Mouse (Mus musculus): Measurements from ENCODE around the gene Pet117. TPM values are rescaled to one million over a fixed set of nuclear protein-coding genes. Genes with fewer than 3 reads are reported as not detected.

The Pet117 gene
- total and polyA plus RNA-seq, 3 experiments = 14.5 TPM; not detected in 2

GRCm38 (mm10) chr2:144330960-144331371, 37.8 kb upstream of the Pet117 start:
- Histone ChIP-seq H3K27ac (ENCODE audit: insufficient read depth, low read depth) (no peak overlapping the region), H3K79me2 (replicated peaks; ENCODE audit: control insufficient read depth, extremely low read depth, insufficient read depth, poor library complexity, severe bottlenecking) (no peaks in the 10 kb centered on the region), H3K36me3 (replicated peaks in 1 of 2; ENCODE audit: control insufficient read depth in 1 of 2, insufficient read depth in 1 of 2, low read length in 1 of 2) (no peaks in the 10 kb centered on the region), H3K9me3 (replicated peaks; ENCODE audit: low read length) (peaks cover 17% of the 10 kb centered on the region), H3K4me1 (ENCODE audit: control insufficient read depth in 1 of 2, insufficient read depth in 2 of 2) (no peaks in the 10 kb centered on the region), H3K4me3 (replicated peaks in 1 of 3; ENCODE audit: low read depth in 2 of 3, low read length in 2 of 3, poor library complexity in 1 of 3) (peak overlapping the region in 1 of 3 experiments; percentile 46), H3K4me2 (ENCODE audit: insufficient read depth, low read depth, poor library complexity, severe bottlenecking) (peak overlapping the region; percentile 52), H3K9ac (ENCODE audit: insufficient read depth, low read depth) (no peak overlapping the region), H3K27me3 (replicated peaks) (no peaks in the 10 kb centered on the region)
- in situ Hi-C loops (cut with MboI; ENCODE audit: low pct_ligation_motif_present, low pct_unique_long_range_greater_than_20kb, low sequenced_read_pairs) = no loop called here
- no peak for DNase-seq (ENCODE audit: extremely low read depth)
- dilution Hi-C loops (cut with MboI; ENCODE audit: extremely low pct_ligation_motif_present, extremely low pct_unique_long_range_greater_than_20kb, low sequenced_read_pairs) = no loop called here
- TF ChIP-seq CHD1 (IDR thresholded peaks at IDR 0.05; ENCODE audit: low read depth, low read length) (no peak), USF2 (conservative IDR thresholded peaks at IDR 0.05; ENCODE audit: low read depth, low read length) (no peak), CHD2 (IDR thresholded peaks at IDR 0.05; ENCODE audit: low read length) (no peak), GABPA (IDR thresholded peaks at IDR 0.05; ENCODE audit: insufficient replicate concordance, low read depth, low read length) (no peak), POLR2AphosphoS2 (IDR thresholded peaks at IDR 0.05; ENCODE audit: low read depth, low read length) (no peak), MYC (IDR thresholded peaks at IDR 0.05; ENCODE audit: low read depth, low read length) (no peak), ZMIZ1 (IDR thresholded peaks at IDR 0.05; ENCODE audit: low read depth, low read length) (no peak), SIN3A (IDR thresholded peaks at IDR 0.05; ENCODE audit: low read length) (no peak), NRF1 (IDR thresholded peaks at IDR 0.05; ENCODE audit: low read depth, low read length) (no peak), MEF2A (IDR thresholded peaks at IDR 0.05; ENCODE audit: borderline replicate concordance, low read depth, low read length) (no peak), TCF12 (IDR thresholded peaks at IDR 0.05; ENCODE audit: low read depth, low read length) (no peak), JUN (IDR thresholded peaks at IDR 0.05; ENCODE audit: insufficient read depth, low read depth, low read length) (no peak), UBTF (IDR thresholded peaks at IDR 0.05; ENCODE audit: low read depth, low read length) (no peak), MAX (IDR thresholded peaks at IDR 0.05; ENCODE audit: low read length) (no peak), MAFK (IDR thresholded peaks at IDR 0.05; ENCODE audit: insufficient replicate concordance, low read length) (no peak), IRF4 (IDR thresholded peaks at IDR 0.05; ENCODE audit: low read depth, low read length) (no peak), RCOR1 (conservative IDR thresholded peaks at IDR 0.05; ENCODE audit: low read depth, low read length) (no peak), ZKSCAN1 (IDR thresholded peaks at IDR 0.05; ENCODE audit: borderline replicate concordance, low read depth, low read length) (no peak)

GRCm38 (mm10) chr2:144331401-144332302, 37.1 kb upstream of the Pet117 start, which contains the start of gene Ovol2:
Gene Ovol2 (minus strand): TSS chr2:144332146.
- Histone ChIP-seq H3K9ac (ENCODE audit: insufficient read depth, low read depth) (no peak within 1 kb of the TSS), H3K9me3 (replicated peaks; ENCODE audit: low read length) (peaks cover 17% of the 10 kb centered on the region), H3K4me3 (replicated peaks in 1 of 3; ENCODE audit: low read depth in 2 of 3, low read length in 2 of 3, poor library complexity in 1 of 3) (peak within 1 kb of the TSS in 1 of 3 experiments; percentile 46), H3K27me3 (replicated peaks) (no peaks in the 10 kb centered on the region), H3K27ac (ENCODE audit: insufficient read depth, low read depth) (no peak within 1 kb of the TSS), H3K79me2 (replicated peaks; ENCODE audit: control insufficient read depth, extremely low read depth, insufficient read depth, poor library complexity, severe bottlenecking) (no peaks in the 10 kb centered on the region), H3K4me1 (ENCODE audit: control insufficient read depth in 1 of 2, insufficient read depth in 2 of 2) (peaks cover 1 to 3% of the 10 kb centered on the region in 2 experiments; a peak in 3 of 4 replicates), H3K4me2 (ENCODE audit: insufficient read depth, low read depth, poor library complexity, severe bottlenecking) (peak within 1 kb of the TSS; percentile 52), H3K36me3 (replicated peaks in 1 of 2; ENCODE audit: control insufficient read depth in 1 of 2, insufficient read depth in 1 of 2, low read length in 1 of 2) (no peaks in the 10 kb centered on the region)
- TF ChIP-seq PAX5 (IDR thresholded peaks at IDR 0.05; ENCODE audit: low read length) = no peak
- TF ChIP-seq ZNF384 (IDR thresholded peaks at IDR 0.05; ENCODE audit: low read depth, low read length) = no peak
- TF ChIP-seq IRF4 (IDR thresholded peaks at IDR 0.05; ENCODE audit: low read depth, low read length) = no peak
- no peak for TF ChIP-seq GABPA (IDR thresholded peaks at IDR 0.05; ENCODE audit: insufficient replicate concordance, low read depth, low read length)
- no peak for TF ChIP-seq TCF12 (IDR thresholded peaks at IDR 0.05; ENCODE audit: low read depth, low read length)
- no peak for TF ChIP-seq RAD21 (IDR thresholded peaks at IDR 0.05; ENCODE audit: low read depth, low read length)
- TF ChIP-seq ZKSCAN1 (IDR thresholded peaks at IDR 0.05; ENCODE audit: borderline replicate concordance, low read depth, low read length) = no peak
- TF ChIP-seq JUND (conservative IDR thresholded peaks at IDR 0.05; ENCODE audit: low read depth, low read length) = no peak
- no peak for TF ChIP-seq ETS1 (conservative IDR thresholded peaks at IDR 0.05; ENCODE audit: low read depth, low read length)
- dilution Hi-C loops (cut with MboI; ENCODE audit: extremely low pct_ligation_motif_present, extremely low pct_unique_long_range_greater_than_20kb, low sequenced_read_pairs) (no loop called here), in situ Hi-C loops (cut with MboI; ENCODE audit: low pct_ligation_motif_present, low pct_unique_long_range_greater_than_20kb, low sequenced_read_pairs) (no loop called here)
- no peak for DNase-seq (ENCODE audit: extremely low read depth)
